Mouse (Mus musculus): ENCODE measurements at regions not wholly inside any gene's neighbourhood (a gene's known extent, or its start where the extent isn't known, plus 50 kb on each side); places are given as distances from the start of the nearest gene placed in this dataset.
"Not testable (repeated sequence)": the region's sequence is repeated elsewhere in the genome, so short reads cannot be mapped to it uniquely, and the experiment has no call there.

- DNase-seq (ENCODE audit: extremely low spot score in 1 of 2, low spot score in 1 of 2): no peak
These were observed 180.0 kb upstream of the Pkdcc start for GRCm38 (mm10) chr17:83034914-83035573.

- no peak for DNase-seq (ENCODE audit: extremely low spot score in 1 of 2, low spot score in 1 of 2)
These were observed 179.5 kb upstream of the Pkdcc start for GRCm38 (mm10) chr17:83035574-83035918.

- DNase-seq (ENCODE audit: extremely low spot score in 1 of 2, low spot score in 1 of 2): no peak
These were observed 175.5 kb upstream of the Pkdcc start for GRCm38 (mm10) chr17:83039563-83039962.

GRCm38 (mm10) chr17:83044515-83044914 is 170.6 kb upstream of the Pkdcc start:
- no peak for DNase-seq (ENCODE audit: extremely low spot score in 1 of 2, low spot score in 1 of 2)

GRCm38 (mm10) chr17:83049972-83050535 is 165.0 kb upstream of the Pkdcc start:
- no peak for DNase-seq (ENCODE audit: extremely low spot score in 1 of 2, low spot score in 1 of 2)

- DNase-seq (ENCODE audit: extremely low spot score in 1 of 2, low spot score in 1 of 2): no peak
These were observed 164.4 kb upstream of the Pkdcc start for GRCm38 (mm10) chr17:83050591-83051197.

- DNase-seq (ENCODE audit: extremely low spot score in 1 of 2, low spot score in 1 of 2): no peak
These were observed 162.4 kb upstream of the Pkdcc start for GRCm38 (mm10) chr17:83052613-83053140.

GRCm38 (mm10) chr17:83057832-83058231 is 157.3 kb upstream of the Pkdcc start:
- no peak for DNase-seq (ENCODE audit: extremely low spot score in 1 of 2, low spot score in 1 of 2)

- DNase-seq (ENCODE audit: extremely low spot score in 1 of 2, low spot score in 1 of 2): no peak
These were observed 153.2 kb upstream of the Pkdcc start for GRCm38 (mm10) chr17:83061843-83062242.

GRCm38 (mm10) chr17:83063848-83064247 is 151.2 kb upstream of the Pkdcc start:
- no peak for DNase-seq (ENCODE audit: extremely low spot score in 1 of 2, low spot score in 1 of 2)

GRCm38 (mm10) chr17:83064376-83064775 is 150.7 kb upstream of the Pkdcc start:
- not testable (repeated sequence) for DNase-seq (ENCODE audit: extremely low spot score in 1 of 2, low spot score in 1 of 2)

GRCm38 (mm10) chr17:83069246-83069645 is 145.8 kb upstream of the Pkdcc start:
- no peak for DNase-seq (ENCODE audit: extremely low spot score in 1 of 2, low spot score in 1 of 2)

GRCm38 (mm10) chr17:83071746-83072145 is 143.3 kb upstream of the Pkdcc start:
- no peak for DNase-seq (ENCODE audit: extremely low spot score in 1 of 2, low spot score in 1 of 2)

- no peak for DNase-seq (ENCODE audit: extremely low spot score in 1 of 2, low spot score in 1 of 2)
These were observed 142.9 kb upstream of the Pkdcc start for GRCm38 (mm10) chr17:83072175-83072574.

- DNase-seq (ENCODE audit: extremely low spot score in 1 of 2, low spot score in 1 of 2): no peak
These were observed 140.2 kb upstream of the Pkdcc start for GRCm38 (mm10) chr17:83074893-83075292.

- no peak for DNase-seq (ENCODE audit: extremely low spot score in 1 of 2, low spot score in 1 of 2)
These were observed 137.1 kb upstream of the Pkdcc start for GRCm38 (mm10) chr17:83077737-83078600.

- no peak for DNase-seq (ENCODE audit: extremely low spot score in 1 of 2, low spot score in 1 of 2)
These were observed 136.3 kb upstream of the Pkdcc start for GRCm38 (mm10) chr17:83078601-83079360.

GRCm38 (mm10) chr17:83079361-83079685 is 135.8 kb upstream of the Pkdcc start:
- DNase-seq (ENCODE audit: extremely low spot score in 1 of 2, low spot score in 1 of 2): no peak

- no peak for DNase-seq (ENCODE audit: extremely low spot score in 1 of 2, low spot score in 1 of 2)
These were observed 133.4 kb upstream of the Pkdcc start for GRCm38 (mm10) chr17:83081729-83082128.

- no peak for DNase-seq (ENCODE audit: extremely low spot score in 1 of 2, low spot score in 1 of 2)
These were observed 131.6 kb upstream of the Pkdcc start for GRCm38 (mm10) chr17:83083521-83083920.

Data from layer of hippocampus, postnatal 25 days (tissue).